Mouse (Mus musculus): ENCODE measurements at regions not wholly inside any gene's neighbourhood (a gene's known extent, or its start where the extent isn't known, plus 50 kb on each side); places are given as distances from the start of the nearest gene placed in this dataset.

GRCm38 (mm10) chr1:186349966-186350365, 232.9 kb upstream of the Lyplal1 start:
- Histone ChIP-seq H3K4me1 (no peaks in the 10 kb centered on the region), H3K36me3 (replicated peaks) (no peaks in the 10 kb centered on the region), H3K4me2 (no peak overlapping the region), H3K27me3 (replicated peaks) (no peaks in the 10 kb centered on the region), H3K4me3 (no peak overlapping the region), H3K9me3 (no peaks in the 10 kb centered on the region), H3K9ac (no peak overlapping the region), H3K27ac (no peak overlapping the region)
- 89% methylated on average over 2 of the region's 2 CpGs for WGBS
- ATAC-seq (replicated peaks), result no peak

- Histone ChIP-seq H3K36me3 (replicated peaks) (no peaks in the 10 kb centered on the region), H3K4me2 (no peak overlapping the region), H3K27me3 (replicated peaks) (no peaks in the 10 kb centered on the region), H3K9me3 (no peaks in the 10 kb centered on the region), H3K4me1 (no peaks in the 10 kb centered on the region), H3K9ac (no peak overlapping the region), H3K27ac (no peak overlapping the region), H3K4me3 (no peak overlapping the region)
- no peak for ATAC-seq (replicated peaks)
- WGBS, result 83% methylated on average over 14 of the region's 14 CpGs
Measured at GRCm38 (mm10) chr1:186347413-186348147, 230.5 kb upstream of the Lyplal1 start.

- Histone ChIP-seq H3K4me3 (no peak overlapping the region), H3K27ac (no peak overlapping the region), H3K4me1 (no peaks in the 10 kb centered on the region), H3K9ac (no peak overlapping the region), H3K9me3 (no peaks in the 10 kb centered on the region), H3K27me3 (replicated peaks) (no peaks in the 10 kb centered on the region), H3K36me3 (replicated peaks) (no peaks in the 10 kb centered on the region), H3K4me2 (no peak overlapping the region)
- no peak for ATAC-seq (replicated peaks)
- WGBS, result 85% methylated on average over 6 of the region's 6 CpGs
Measured at GRCm38 (mm10) chr1:186345449-186345848, 228.3 kb upstream of the Lyplal1 start.

GRCm38 (mm10) chr1:186342931-186343506, 225.9 kb upstream of the Lyplal1 start:
- H3K27ac ChIP-seq, result no peak overlapping the region
- WGBS, result 48% methylated on average over 2 of the region's 2 CpGs
- no peaks in the 10 kb centered on the region for H3K4me1 ChIP-seq
- H3K9me3 ChIP-seq, result no peaks in the 10 kb centered on the region
- no peak overlapping the region for H3K9ac ChIP-seq
- no peak overlapping the region for H3K4me3 ChIP-seq
- no peaks in the 10 kb centered on the region for H3K36me3 ChIP-seq (replicated peaks)
- no peak for ATAC-seq (replicated peaks)
- no peaks in the 10 kb centered on the region for H3K27me3 ChIP-seq (replicated peaks)
- H3K4me2 ChIP-seq, result no peak overlapping the region

GRCm38 (mm10) chr1:186342391-186342790, 225.3 kb upstream of the Lyplal1 start:
- H3K27me3 ChIP-seq (replicated peaks), result no peaks in the 10 kb centered on the region
- WGBS, result 70% methylated on average over 1 of the region's 1 CpGs
- no peak for ATAC-seq (replicated peaks)
- H3K9ac ChIP-seq, result no peak overlapping the region
- H3K4me1 ChIP-seq, result no peaks in the 10 kb centered on the region
- no peak overlapping the region for H3K4me2 ChIP-seq
- H3K36me3 ChIP-seq (replicated peaks), result no peaks in the 10 kb centered on the region
- H3K27ac ChIP-seq, result no peak overlapping the region
- no peak overlapping the region for H3K4me3 ChIP-seq
- H3K9me3 ChIP-seq, result no peaks in the 10 kb centered on the region

GRCm38 (mm10) chr1:186341878-186342277, 224.8 kb upstream of the Lyplal1 start:
- H3K27ac ChIP-seq, result no peak overlapping the region
- ATAC-seq (replicated peaks), result no peak

GRCm38 (mm10) chr1:186340701-186341100, 223.6 kb upstream of the Lyplal1 start:
- Histone ChIP-seq H3K9me3 (no peaks in the 10 kb centered on the region), H3K27me3 (replicated peaks) (no peaks in the 10 kb centered on the region), H3K4me3 (no peak overlapping the region), H3K4me1 (no peaks in the 10 kb centered on the region), H3K36me3 (replicated peaks) (no peaks in the 10 kb centered on the region), H3K9ac (no peak overlapping the region), H3K4me2 (no peak overlapping the region), H3K27ac (no peak overlapping the region)
- no peak for ATAC-seq (replicated peaks)
- 74% methylated on average over 3 of the region's 3 CpGs for WGBS

More at GRCm38 (mm10) chr1:186341878-186342277, 224.8 kb upstream of the Lyplal1 start:
- no peaks in the 10 kb centered on the region for H3K4me1 ChIP-seq
- no peaks in the 10 kb centered on the region for H3K9me3 ChIP-seq
- H3K27me3 ChIP-seq (replicated peaks), result no peaks in the 10 kb centered on the region
- H3K36me3 ChIP-seq (replicated peaks), result no peaks in the 10 kb centered on the region
- no peak overlapping the region for H3K4me2 ChIP-seq
- 69% methylated on average over 3 of the region's 3 CpGs for WGBS
- H3K9ac ChIP-seq, result no peak overlapping the region
- no peak overlapping the region for H3K4me3 ChIP-seq

- Histone ChIP-seq H3K4me3 (no peak overlapping the region), H3K27ac (no peak overlapping the region), H3K9me3 (no peaks in the 10 kb centered on the region), H3K27me3 (replicated peaks) (no peaks in the 10 kb centered on the region), H3K36me3 (replicated peaks) (no peaks in the 10 kb centered on the region), H3K9ac (no peak overlapping the region), H3K4me2 (no peak overlapping the region), H3K4me1 (no peaks in the 10 kb centered on the region)
- 91% methylated on average over 2 of the region's 2 CpGs for WGBS
- no peak for ATAC-seq (replicated peaks)
Measured at GRCm38 (mm10) chr1:186317285-186317684, 200.2 kb upstream of the Lyplal1 start.

GRCm38 (mm10) chr1:186314180-186314579, 197.1 kb upstream of the Lyplal1 start:
- 91% methylated on average over 4 of the region's 4 CpGs for WGBS
- Histone ChIP-seq H3K9ac (no peak overlapping the region), H3K27ac (no peak overlapping the region), H3K9me3 (no peaks in the 10 kb centered on the region), H3K4me3 (no peak overlapping the region), H3K4me2 (no peak overlapping the region), H3K4me1 (no peaks in the 10 kb centered on the region), H3K36me3 (replicated peaks) (no peaks in the 10 kb centered on the region), H3K27me3 (replicated peaks) (no peaks in the 10 kb centered on the region)
- no peak for ATAC-seq (replicated peaks)

GRCm38 (mm10) chr1:186312698-186313097, 195.6 kb upstream of the Lyplal1 start:
- no peaks in the 10 kb centered on the region for H3K36me3 ChIP-seq (replicated peaks)
- H3K27ac ChIP-seq, result no peak overlapping the region
- no peak overlapping the region for H3K4me3 ChIP-seq
- 87% methylated on average over 9 of the region's 9 CpGs for whole genome bisulfite sequencing
- no peak overlapping the region for H3K9ac ChIP-seq
- H3K4me1 ChIP-seq, result no peaks in the 10 kb centered on the region
- no peak for ATAC-seq (replicated peaks)
- no peaks in the 10 kb centered on the region for H3K9me3 ChIP-seq
- H3K27me3 ChIP-seq (replicated peaks), result no peaks in the 10 kb centered on the region
- no peak overlapping the region for H3K4me2 ChIP-seq

- 85% methylated on average over 7 of the region's 7 CpGs for WGBS
- no peaks in the 10 kb centered on the region for H3K36me3 ChIP-seq (replicated peaks)
Measured at GRCm38 (mm10) chr1:186312008-186312407, 194.9 kb upstream of the Lyplal1 start.

GRCm38 (mm10) chr1:186307627-186308026, 190.5 kb upstream of the Lyplal1 start:
- Histone ChIP-seq H3K9ac (no peak overlapping the region), H3K4me1 (no peaks in the 10 kb centered on the region), H3K4me2 (no peak overlapping the region), H3K27ac (no peak overlapping the region), H3K27me3 (replicated peaks) (no peaks in the 10 kb centered on the region), H3K4me3 (no peak overlapping the region), H3K36me3 (replicated peaks) (no peaks in the 10 kb centered on the region), H3K9me3 (no peaks in the 10 kb centered on the region)
- 89% methylated on average over 6 of the region's 6 CpGs for WGBS
- no peak for ATAC-seq (replicated peaks)

More at GRCm38 (mm10) chr1:186312008-186312407, 194.9 kb upstream of the Lyplal1 start:
- Histone ChIP-seq H3K4me2 (no peak overlapping the region), H3K4me1 (no peaks in the 10 kb centered on the region), H3K9me3 (no peaks in the 10 kb centered on the region), H3K27me3 (replicated peaks) (no peaks in the 10 kb centered on the region), H3K9ac (no peak overlapping the region), H3K4me3 (no peak overlapping the region), H3K27ac (no peak overlapping the region)
- no peak for ATAC-seq (replicated peaks)

GRCm38 (mm10) chr1:186297464-186297863, 180.4 kb upstream of the Lyplal1 start:
- 81% methylated on average over 7 of the region's 7 CpGs for WGBS
- Histone ChIP-seq H3K9ac (no peak overlapping the region), H3K4me1 (no peaks in the 10 kb centered on the region), H3K4me2 (no peak overlapping the region), H3K4me3 (no peak overlapping the region), H3K27ac (no peak overlapping the region), H3K27me3 (replicated peaks) (no peaks in the 10 kb centered on the region), H3K36me3 (replicated peaks) (no peaks in the 10 kb centered on the region), H3K9me3 (no peaks in the 10 kb centered on the region)
- no peak for ATAC-seq (replicated peaks)
